In the genomic region with DNA sequence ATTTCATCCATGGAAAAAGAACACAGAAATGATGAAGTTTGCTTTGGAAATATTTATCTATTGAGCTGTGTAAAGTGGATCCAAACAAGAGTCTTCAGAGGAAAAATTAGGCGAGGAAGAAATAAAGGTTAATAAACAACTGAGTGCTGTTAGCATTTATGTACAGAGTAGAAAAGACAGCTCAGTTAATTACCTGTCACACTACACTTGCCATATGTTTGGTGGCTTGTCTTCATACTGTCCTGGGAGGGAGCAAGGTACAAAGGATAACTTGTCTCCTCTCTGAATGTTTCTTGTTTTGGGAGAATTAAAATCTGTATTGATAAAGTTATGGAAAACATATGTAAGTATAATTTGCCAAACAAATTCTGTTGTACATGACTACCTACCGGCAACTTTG, we compare ENCODE assay signal across 34 mouse cellular contexts. TPM values are rescaled to one million over a fixed set of nuclear protein-coding genes. Genes with fewer than 3 reads are reported as not detected.
"Had no signal": no experiment of that assay in that cellular context is flagged by ENCODE, and none has a peak within 500 bp of the region (broad histone marks: within the 10 kb centered on the region; RNA-seq: fewer than 3 reads in every experiment).

No protein-coding gene starts in this region.

- H3K27ac ChIP-seq: embryonic facial prominence, embryonic 10.5 days; embryonic facial prominence, embryonic 12.5 days; embryonic facial prominence, embryonic 13.5 days; embryonic facial prominence, embryonic 15.5 days; forebrain, embryonic 10.5 days; forebrain, embryonic 12.5 days; forebrain, embryonic 13.5 days; forebrain, embryonic 15.5 days; gastrocnemius, adult 2 months; heart, adult 2 months had no signal

- DNase-seq: cerebellum, adult 8-10 months; cerebellum, adult 9-10 months; cerebellum, adult 9-11 months; cerebellum, postnatal 10 days; cerebellum, postnatal 14 days; cerebellum, postnatal 25 days; cerebellum, postnatal 36 days; embryo, embryonic 11 days; forebrain, postnatal 0 days; gastrocnemius, adult 2 months; gastrocnemius, postnatal 10 days; gastrocnemius, postnatal 14 days; gastrocnemius, postnatal 25 days; gastrocnemius, postnatal 36 days; heart, adult 11 months; heart, adult 18-20 months; heart, adult 2 months had no signal

- H3K4me1 ChIP-seq: embryonic facial prominence, embryonic 10.5 days; embryonic facial prominence, embryonic 12.5 days; embryonic facial prominence, embryonic 13.5 days; embryonic facial prominence, embryonic 15.5 days; forebrain, embryonic 10.5 days; forebrain, embryonic 12.5 days; forebrain, embryonic 13.5 days; forebrain, embryonic 15.5 days had no signal

- ATAC-seq: forebrain, embryonic 13.5 days; forebrain, embryonic 14.5 days; forebrain, embryonic 15.5 days; forebrain, embryonic 16.5 days; forebrain, postnatal 0 days had no signal

- H3K27me3 ChIP-seq: embryonic facial prominence, embryonic 12.5 days; embryonic facial prominence, embryonic 13.5 days; embryonic facial prominence, embryonic 15.5 days; forebrain, embryonic 12.5 days; forebrain, embryonic 13.5 days; forebrain, embryonic 15.5 days had no signal

- H3K4me2 ChIP-seq: embryonic facial prominence, embryonic 12.5 days; embryonic facial prominence, embryonic 13.5 days; embryonic facial prominence, embryonic 15.5 days; forebrain, embryonic 12.5 days; forebrain, embryonic 13.5 days; forebrain, embryonic 15.5 days had no signal

- H3K9me3 ChIP-seq: embryonic facial prominence, embryonic 10.5 days; embryonic facial prominence, embryonic 12.5 days; embryonic facial prominence, embryonic 13.5 days; embryonic facial prominence, embryonic 15.5 days; forebrain, embryonic 10.5 days; forebrain, embryonic 12.5 days; forebrain, embryonic 13.5 days; forebrain, embryonic 15.5 days had no signal

- H3K9ac ChIP-seq: embryonic facial prominence, embryonic 12.5 days; embryonic facial prominence, embryonic 13.5 days; embryonic facial prominence, embryonic 15.5 days; forebrain, embryonic 12.5 days; forebrain, embryonic 13.5 days; forebrain, embryonic 15.5 days; forebrain, postnatal 0 days had no signal

- H3K4me3 ChIP-seq: embryonic facial prominence, embryonic 10.5 days; embryonic facial prominence, embryonic 12.5 days; embryonic facial prominence, embryonic 13.5 days; embryonic facial prominence, embryonic 15.5 days; erythroblast, embryonic 14.5 days; forebrain, embryonic 10.5 days; forebrain, embryonic 12.5 days; forebrain, embryonic 13.5 days; forebrain, embryonic 15.5 days; gastrocnemius, adult 2 months; heart, adult 2 months had no signal

- H3K36me3 ChIP-seq: embryonic facial prominence, embryonic 10.5 days; embryonic facial prominence, embryonic 12.5 days; embryonic facial prominence, embryonic 13.5 days; embryonic facial prominence, embryonic 15.5 days; forebrain, embryonic 10.5 days; forebrain, embryonic 12.5 days; forebrain, embryonic 15.5 days had no signal

RNA-seq across cellular contexts. Expression of a gene that starts 40.6 kb away (rescaled TPM):
- polyA plus RNA-seq: erythroblast, embryonic 14.5 days; gonadal fat pad, adult 2 months; heart, adult 2 months had no signal

RNA-seq across cellular contexts. Expression of a gene that starts 58.1 kb away (rescaled TPM):
- polyA plus RNA-seq: cortical plate, adult 2 months; embryonic facial prominence, embryonic 10.5 days; embryonic facial prominence, embryonic 11.5 days; embryonic facial prominence, embryonic 12.5 days; embryonic facial prominence, embryonic 14.5 days; embryonic facial prominence, embryonic 15.5 days; erythroblast, embryonic 14.5 days; forebrain, embryonic 10.5 days; forebrain, embryonic 11.5 days; forebrain, embryonic 12.5 days; forebrain, embryonic 13.5 days; forebrain, embryonic 14.5 days; forebrain, embryonic 16.5 days; frontal cortex, adult 2 months; gonadal fat pad, adult 2 months; heart, adult 2 months had no signal
